Mouse (Mus musculus) myocyte (in vitro differentiated cells): ENCODE measurements around the gene Ccdc73. TPM values are rescaled to one million over a fixed set of nuclear protein-coding genes. Genes with fewer than 3 reads are reported as not detected.
"Not testable (repeated sequence)": the region's sequence is repeated elsewhere in the genome, so short reads cannot be mapped to it uniquely, and the experiment has no call there.

ENCODE experiments used
- H3K27me3 ChIP-seq: one replicate; pipeline ENCODE4 v1.6.1; 2011; ENCODE audit not compliant: control insufficient read depth, insufficient read depth, insufficient read length
- H3K36me3 ChIP-seq: one replicate; pipeline ENCODE4 v1.6.1; 2011; ENCODE audit not compliant: control insufficient read depth, insufficient read depth
- H3K4me2 ChIP-seq: one replicate; pipeline ENCODE4 v1.6.1; 2011; ENCODE audit warnings: low read depth, control low read depth
- H3K4me3 ChIP-seq: one replicate; pipeline ENCODE4 v1.5.1; 2011; ENCODE audit warnings: mild to moderate bottlenecking, control low read depth, moderate library complexity
- H3K79me2 ChIP-seq: one replicate; pipeline ENCODE4 v1.6.1; 2011; ENCODE audit not compliant: control insufficient read depth, insufficient read depth
- H3ac ChIP-seq: one replicate; pipeline ENCODE4 v1.6.1; 2011; ENCODE audit not compliant: control insufficient read depth, insufficient read length
- CEBPB ChIP-seq: IDR thresholded peaks from 2 replicates; pipeline ENCODE4 v1.6.1; 2011; ENCODE audit warnings: mild to moderate bottlenecking, moderate library complexity; ENCODE audit not compliant: poor library complexity, insufficient read depth, severe bottlenecking
- E2F4 ChIP-seq: IDR thresholded peaks from one replicate; pipeline ENCODE4 v1.6.1; 2011; ENCODE audit warnings: mild to moderate bottlenecking, control low read depth, moderate library complexity; ENCODE audit not compliant: insufficient read depth
- MAX ChIP-seq: IDR thresholded peaks from one replicate; pipeline ENCODE4 v1.6.1; 2011; ENCODE audit warnings: low read depth, mild to moderate bottlenecking, control low read depth
- MYOD1 ChIP-seq, 3 experiments: IDR thresholded peaks; one replicate each; pipeline ENCODE4 v1.6.1; 2011; ENCODE audit warnings: control low read depth in 2 of 3, low read depth in 2 of 3, mild to moderate bottlenecking in 2 of 3, moderate library complexity in 1 of 3; ENCODE audit not compliant: insufficient read length in 2 of 3, control insufficient read depth in 1 of 3
- MYOG ChIP-seq, 3 experiments: IDR thresholded peaks; one replicate each; pipeline ENCODE4 v1.6.1; 2011; ENCODE audit warnings: control low read depth in 2 of 3, low read depth in 2 of 3, mild to moderate bottlenecking in 2 of 3; ENCODE audit not compliant: insufficient read length in 2 of 3, control insufficient read depth in 1 of 3, insufficient read depth in 1 of 3
- POLR2A ChIP-seq: IDR thresholded peaks from one replicate; pipeline ENCODE4 v1.6.1; 2011; ENCODE audit warnings: low read depth, mild to moderate bottlenecking, control low read depth, moderate library complexity; ENCODE audit not compliant: insufficient read length
- POLR2AphosphoS2 ChIP-seq: IDR thresholded peaks from one replicate; pipeline ENCODE4 v1.6.1; 2011; ENCODE audit warnings: low read depth, control low read depth; ENCODE audit not compliant: insufficient read length
- REST ChIP-seq: IDR thresholded peaks from one replicate; pipeline ENCODE4 v1.6.1; 2011; ENCODE audit warnings: mild to moderate bottlenecking, control low read depth, moderate library complexity; ENCODE audit not compliant: insufficient read depth, insufficient read length
- SRF ChIP-seq: IDR thresholded peaks from one replicate; pipeline ENCODE4 v1.6.1; 2011; ENCODE audit warnings: low read depth; ENCODE audit not compliant: control insufficient read depth, insufficient read length
- TCF12 ChIP-seq: IDR thresholded peaks from one replicate; pipeline ENCODE4 v1.6.1; 2011; ENCODE audit warnings: mild to moderate bottlenecking, control low read depth; ENCODE audit not compliant: poor library complexity, insufficient read depth, severe bottlenecking
- TCF3 ChIP-seq: IDR thresholded peaks from one replicate; pipeline ENCODE4 v1.6.1; 2011; ENCODE audit warnings: low read depth, control low read depth; ENCODE audit not compliant: insufficient read length
- USF1 ChIP-seq: IDR thresholded peaks from one replicate; pipeline ENCODE4 v1.6.1; 2011; ENCODE audit warnings: low read depth, mild to moderate bottlenecking, control low read depth, moderate library complexity
- polyA plus RNA-seq: library from polyadenylated mRNA; unstranded; fragments of >200 nt; fragmentation: generic; extraction: Trizol; gene quantifications from one replicate; pipeline ENCODE4 v1.2.1, GENCODE M21; 2012; ENCODE audit warnings: missing spikeins

The Ccdc73 gene
- polyA plus RNA-seq, 1 experiment, result 0.18 TPM

GRCm38 (mm10) chr2:104886109-104886508, 18.5 kb downstream of the Ccdc73 start:
- Histone ChIP-seq H3K79me2 (no peaks in the 10 kb centered on the region), H3K4me3 (no peak overlapping the region), H3K36me3 (no peaks in the 10 kb centered on the region), H3ac (no peak overlapping the region), H3K27me3 (no peaks in the 10 kb centered on the region), H3K4me2 (no peak overlapping the region)
- no peak for TF ChIP-seq SRF
- no peak for TF ChIP-seq MYOG (IDR thresholded peaks at IDR 0.05; ENCODE audit: control insufficient read depth in 1 of 3, insufficient read depth in 1 of 3, insufficient read length in 2 of 3, low read depth in 2 of 3)
- TF ChIP-seq USF1, result no peak
- TF ChIP-seq TCF3, result no peak
- TF ChIP-seq TCF12, result no peak
- no peak for TF ChIP-seq MYOD1 (IDR thresholded peaks at IDR 0.05; ENCODE audit: control insufficient read depth in 1 of 3, insufficient read length in 2 of 3, low read depth in 2 of 3)
- TF ChIP-seq E2F4, result no peak
- no peak for TF ChIP-seq REST
- no peak for TF ChIP-seq POLR2AphosphoS2
- no peak for TF ChIP-seq CEBPB
- TF ChIP-seq POLR2A, result no peak
- no peak for TF ChIP-seq MAX

DNA sequence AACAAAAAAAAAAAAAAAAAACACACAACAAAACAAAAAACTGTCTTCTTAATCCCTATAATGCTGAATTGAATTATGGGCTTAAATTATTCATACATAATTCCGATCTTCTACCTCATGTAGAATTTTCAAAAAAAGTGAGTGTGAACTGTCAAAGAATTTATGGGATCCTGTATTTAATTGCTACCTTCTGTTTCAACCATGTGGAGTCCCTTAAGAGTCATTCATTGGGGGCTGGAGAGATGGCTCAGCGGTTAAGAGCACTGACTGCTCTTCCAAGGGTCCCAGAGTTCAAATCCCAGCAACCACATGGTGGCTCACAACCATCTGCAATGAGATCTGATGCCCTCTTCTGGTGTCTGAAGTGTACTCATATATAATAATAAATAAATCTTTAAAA, 19.7 kb downstream of the Ccdc73 start:
- H3K4me3 ChIP-seq, H3K4me2 ChIP-seq, H3ac ChIP-seq, H3K36me3 ChIP-seq, H3K27me3 ChIP-seq, H3K79me2 ChIP-seq: not testable (repeated sequence)

DNA sequence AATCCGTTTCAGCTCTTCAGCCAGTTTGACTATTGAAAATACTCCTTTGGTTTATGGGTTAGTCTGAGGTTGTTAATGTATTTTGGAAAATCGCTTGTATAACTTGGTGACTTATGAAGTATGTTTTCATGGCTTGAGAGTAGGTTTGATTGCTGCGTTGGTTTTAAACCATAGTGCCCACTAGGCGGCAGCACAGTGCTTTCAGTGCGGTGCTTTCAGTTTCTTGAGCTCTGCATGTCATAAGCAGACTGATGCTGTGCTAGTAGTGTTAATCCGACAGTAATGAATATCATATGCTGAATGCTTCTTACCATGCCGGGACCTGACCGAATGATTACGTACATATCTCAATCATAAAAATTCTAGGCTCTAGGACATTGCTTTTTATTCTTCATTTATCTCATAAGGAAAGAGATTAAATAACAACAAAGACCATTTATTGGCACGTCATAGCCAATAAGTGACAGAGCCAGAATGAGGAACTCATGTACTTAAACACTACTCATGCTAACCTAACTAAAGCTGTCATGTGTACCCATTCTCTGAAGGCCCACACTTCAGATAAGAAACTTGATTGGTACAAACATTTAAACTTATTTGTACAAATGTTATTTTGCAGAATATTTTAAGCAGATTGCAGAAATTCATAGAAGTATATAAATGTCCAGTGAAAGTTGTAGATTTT, 20.4 kb downstream of the Ccdc73 start:
- H3ac ChIP-seq, result no peak overlapping the region
- no peaks in the 10 kb centered on the region for H3K36me3 ChIP-seq
- no peaks in the 10 kb centered on the region for H3K27me3 ChIP-seq
- no peak for TF ChIP-seq REST
- no peak for TF ChIP-seq E2F4
- no peak overlapping the region for H3K4me3 ChIP-seq
- peak overlapping the region; percentile 65 for H3K4me2 ChIP-seq
- no peaks in the 10 kb centered on the region for H3K79me2 ChIP-seq

DNA sequence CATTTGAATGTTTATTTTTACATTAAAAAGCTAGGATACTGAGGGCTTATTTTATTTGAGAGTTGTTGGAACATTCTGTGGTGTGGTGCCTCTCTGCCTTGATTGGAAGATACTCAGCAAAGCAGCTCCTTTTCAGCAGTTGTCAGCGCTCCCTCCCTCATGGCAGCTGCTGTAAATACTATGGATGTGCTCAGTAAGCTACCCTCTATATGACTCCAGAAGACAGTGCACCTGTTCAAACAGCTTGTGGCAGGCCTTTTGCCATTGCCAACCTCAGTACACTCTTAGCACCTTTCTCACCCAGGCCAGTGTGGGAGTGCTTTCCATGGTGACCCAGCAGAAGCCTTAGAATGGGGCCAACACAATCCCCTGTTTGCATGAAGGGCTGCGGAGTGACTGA, 32.4 kb downstream of the Ccdc73 start:
- Histone ChIP-seq H3K4me2 (no peak overlapping the region), H3K79me2 (no peaks in the 10 kb centered on the region), H3K27me3 (no peaks in the 10 kb centered on the region), H3K4me3 (no peak overlapping the region), H3K36me3 (no peaks in the 10 kb centered on the region), H3ac (no peak overlapping the region)
- TF ChIP-seq REST, result no peak
- no peak for TF ChIP-seq POLR2A
- TF ChIP-seq MYOD1 (IDR thresholded peaks at IDR 0.05; ENCODE audit: control insufficient read depth in 1 of 3, insufficient read length in 2 of 3, low read depth in 2 of 3), result peak in 2 of 3 experiments; percentile 50 to 54

DNA sequence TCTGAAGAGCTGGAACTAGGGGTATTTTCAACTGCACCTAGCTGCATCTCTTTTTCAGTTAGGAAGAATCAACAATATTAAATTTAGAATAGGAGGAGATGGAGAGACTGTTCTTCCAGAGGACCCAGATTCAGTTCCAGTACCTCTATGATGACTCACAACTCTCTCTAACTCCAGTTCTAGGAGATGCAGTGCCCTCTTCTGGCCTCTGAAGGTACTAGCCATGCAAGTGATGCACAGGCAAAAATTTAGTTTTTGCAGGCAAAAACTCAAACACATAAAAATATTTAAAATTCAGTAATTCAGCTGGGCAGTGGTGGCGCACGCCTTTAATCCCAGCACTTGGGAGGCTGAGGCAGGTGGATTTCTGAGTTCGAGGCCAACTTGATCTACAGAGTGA, 48.1 kb downstream of the Ccdc73 start:
- Histone ChIP-seq H3ac (no peak overlapping the region), H3K4me3 (no peak overlapping the region), H3K27me3 (no peaks in the 10 kb centered on the region), H3K36me3 (no peaks in the 10 kb centered on the region), H3K4me2 (no peak overlapping the region), H3K79me2 (no peaks in the 10 kb centered on the region)
- TF ChIP-seq REST (no peak), MYOD1 (IDR thresholded peaks at IDR 0.05; ENCODE audit: control insufficient read depth in 1 of 3, insufficient read length in 2 of 3, low read depth in 2 of 3) (no peak), MYOG (IDR thresholded peaks at IDR 0.05; ENCODE audit: control insufficient read depth in 1 of 3, insufficient read depth in 1 of 3, insufficient read length in 2 of 3, low read depth in 2 of 3) (no peak), E2F4 (no peak), POLR2A (no peak), TCF3 (no peak), SRF (no peak), CEBPB (no peak), TCF12 (no peak), POLR2AphosphoS2 (no peak), USF1 (no peak), MAX (no peak)

DNA sequence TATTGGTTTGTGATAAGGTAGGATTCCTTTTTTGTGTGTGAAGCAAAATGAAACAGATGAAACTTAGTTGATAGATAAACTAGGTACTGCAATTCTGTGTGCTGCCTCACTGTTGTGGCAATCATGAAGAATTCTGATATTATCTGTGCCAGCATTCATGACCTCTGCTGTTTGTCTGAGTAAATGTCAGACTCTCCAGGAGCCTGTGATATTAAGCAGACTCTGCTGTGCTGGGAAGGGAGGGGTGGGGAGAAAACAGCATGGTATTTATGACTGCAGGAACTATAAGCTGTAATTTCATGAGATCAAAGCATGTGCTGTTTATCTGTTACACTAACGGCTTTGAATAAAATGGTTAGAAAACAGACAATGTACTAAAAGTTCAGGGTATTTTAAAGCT, 96.9 kb downstream of the Ccdc73 start:
- H3ac ChIP-seq, result no peak overlapping the region
- H3K79me2 ChIP-seq, result no peaks in the 10 kb centered on the region
- no peaks in the 10 kb centered on the region for H3K27me3 ChIP-seq
- TF ChIP-seq TCF12 (no peak), TCF3 (no peak), REST (no peak), MYOD1 (IDR thresholded peaks at IDR 0.05; ENCODE audit: control insufficient read depth in 1 of 3, insufficient read length in 2 of 3, low read depth in 2 of 3) (no peak), POLR2AphosphoS2 (no peak), USF1 (no peak), E2F4 (no peak), CEBPB (no peak), POLR2A (no peak), SRF (no peak), MYOG (IDR thresholded peaks at IDR 0.05; ENCODE audit: control insufficient read depth in 1 of 3, insufficient read depth in 1 of 3, insufficient read length in 2 of 3, low read depth in 2 of 3) (no peak), MAX (no peak)
- H3K4me3 ChIP-seq, result no peak overlapping the region
- no peaks in the 10 kb centered on the region for H3K36me3 ChIP-seq
- H3K4me2 ChIP-seq, result no peak overlapping the region
